Mouse (Mus musculus) stomach, postnatal 0 days (tissue): ENCODE data around the gene Rrnad1.

ENCODE experiments used
- CTCF ChIP-seq: IDR thresholded peaks from 2 replicates; pipeline ENCODE4 v1.5.1; 2016; ENCODE audit warnings: antibody characterized with exemption, low read depth, mild to moderate bottlenecking, moderate library complexity
- EP300 ChIP-seq: optimal IDR thresholded peaks from 2 replicates; pipeline ENCODE3; 2016; ENCODE audit warnings: antibody characterized with exemption

GRCm38 (mm10) chr3:87884291-87884690 is 46.2 kb downstream of the Rrnad1 start:
- TF ChIP-seq CTCF (no peak), EP300 (no peak)
